Mouse (Mus musculus) megakaryocyte, adult 5-6 weeks (primary cell): Measurements from ENCODE around the gene Fam107b. TPM values are rescaled to one million over a fixed set of nuclear protein-coding genes. Genes with fewer than 3 reads are reported as not detected.

Source experiments
- ATAC-seq: 2 replicates; pipeline ENCODE4 v1.8.0; 2016; ENCODE audit warnings: mild to moderate bottlenecking, inconsistent platforms; ENCODE audit not compliant: poor library complexity, severe bottlenecking
- total RNA-seq, 2 experiments: library from RNA; stranded (forward) in 1 of 2; stranded (reverse) in 1 of 2; fragments of 153-499, 151-499 nt in 1 of 2; fragments of 221-1000, 200-1000 nt in 1 of 2; gene quantifications; 2 replicates each; pipeline versions ENCODE4 v1.2.3 to v1.2.4; 2015 to 2017

The Fam107b gene
- total RNA-seq, 2 experiments from 2014 or later: 805 to 930 TPM

GRCm38 (mm10) chr2:3731316-3732015 lies 161.2 kb downstream of the Fam107b start:
- ATAC-seq: peak; percentile 38; the same call in 1 of the 2 replicates

DNA sequence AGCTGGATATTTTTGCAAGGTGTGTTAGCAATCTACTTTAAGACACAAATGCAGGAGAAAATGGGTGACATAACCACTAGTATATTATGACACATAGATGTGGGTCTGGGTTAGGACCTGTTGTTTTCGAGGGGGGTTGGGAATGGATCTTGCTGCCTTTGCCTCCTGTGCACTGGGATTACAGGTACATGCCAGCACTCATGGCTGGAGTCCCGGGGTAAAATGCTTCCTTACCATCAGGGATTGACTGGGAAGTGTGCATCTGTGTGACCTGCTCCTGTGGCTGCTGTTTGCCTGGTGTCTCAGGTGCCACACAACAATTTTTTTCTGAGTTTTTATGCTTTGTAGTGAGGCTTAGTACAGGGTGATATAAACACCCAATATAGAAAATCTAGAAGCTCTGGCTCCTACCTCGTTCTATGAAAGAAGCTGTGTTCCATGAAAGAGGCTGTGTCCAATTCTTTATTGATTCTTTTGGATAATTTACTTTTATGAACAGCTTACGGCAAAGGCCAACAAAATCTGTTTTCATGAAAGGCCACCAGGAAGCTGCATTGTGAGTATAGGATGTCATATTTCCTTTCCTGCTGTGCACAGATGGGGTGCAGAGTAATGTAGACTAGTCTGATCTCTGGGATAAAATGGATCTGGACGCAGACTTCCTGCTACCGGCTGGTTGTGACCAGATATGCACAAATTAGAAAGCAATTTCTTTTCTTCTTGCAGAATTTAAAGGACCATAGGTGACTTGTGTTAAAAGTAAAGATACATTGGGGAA lies 167.8 kb downstream of the Fam107b start:
- ATAC-seq: no peak

DNA sequence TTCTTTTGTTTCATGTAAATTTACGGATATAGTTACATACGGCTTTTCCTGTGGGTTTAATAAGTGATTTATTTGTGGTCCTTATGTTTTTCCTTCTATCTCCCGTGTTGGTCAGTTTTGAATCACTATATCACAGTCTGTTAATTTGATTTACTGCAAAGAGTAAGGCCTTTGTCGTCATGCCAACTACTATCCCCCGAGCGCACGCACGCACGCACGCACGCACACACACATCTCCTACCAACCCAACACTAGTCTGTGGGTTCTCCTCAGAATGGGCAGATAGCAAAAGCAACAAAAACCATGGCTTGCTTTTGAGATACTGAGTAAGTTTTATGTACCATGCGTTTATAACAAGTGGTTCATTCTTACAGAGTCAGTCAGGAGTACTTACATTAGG lies 168.4 kb downstream of the Fam107b start:
- no peak for ATAC-seq

- ATAC-seq: no peak
These were observed 169.2 kb downstream of the Fam107b start for GRCm38 (mm10) chr2:3739351-3739961.

- ATAC-seq: peak; percentile 87
These were observed 170.0 kb downstream of the Fam107b start for GRCm38 (mm10) chr2:3740256-3740655.

- ATAC-seq: no peak
These were observed 170.4 kb downstream of the Fam107b start for GRCm38 (mm10) chr2:3740670-3741069.

DNA sequence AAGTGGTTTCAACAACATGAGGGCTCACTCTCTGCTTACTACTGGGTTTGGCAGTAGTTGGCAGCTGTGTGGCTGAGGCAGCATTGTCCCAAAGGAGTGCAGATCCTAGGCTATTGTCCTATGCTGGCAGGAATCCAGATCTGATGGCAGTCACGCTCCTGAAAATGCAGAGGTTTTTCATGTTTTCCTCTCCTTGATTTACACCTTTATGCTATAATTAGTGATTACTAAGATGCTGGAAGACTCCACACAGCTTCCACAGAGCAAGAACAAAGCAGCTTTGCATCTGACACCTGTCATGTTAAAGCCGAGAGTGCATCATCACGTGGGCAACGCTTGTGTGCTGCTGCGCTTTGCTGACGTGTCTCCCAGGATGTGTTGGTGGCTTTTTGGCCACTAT lies 172.2 kb downstream of the Fam107b start:
- no peak for ATAC-seq

DNA sequence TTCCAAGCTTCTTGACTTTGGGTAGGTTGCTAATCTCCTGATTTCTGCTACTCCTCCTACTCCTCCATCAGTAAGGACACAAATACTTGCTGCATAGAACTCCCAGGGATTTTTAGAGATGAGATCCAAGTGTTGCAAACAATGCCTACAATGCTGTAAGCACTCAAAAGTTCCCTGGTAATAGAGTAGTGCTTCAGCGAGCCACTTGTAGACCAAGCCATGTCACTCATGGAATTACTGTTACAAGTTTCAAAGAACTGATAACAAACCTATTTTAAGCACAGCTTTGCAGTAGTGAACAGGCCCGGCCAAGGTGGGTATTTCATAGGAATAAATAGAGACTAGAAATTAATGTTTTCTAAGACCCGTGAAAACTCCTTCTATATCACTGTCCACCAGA lies 174.8 kb downstream of the Fam107b start:
- ATAC-seq: no peak

- no peak for ATAC-seq
These were observed 175.8 kb downstream of the Fam107b start for GRCm38 (mm10) chr2:3745910-3746606.

- no peak for ATAC-seq
These were observed 178.6 kb downstream of the Fam107b start for GRCm38 (mm10) chr2:3748714-3749503.

GRCm38 (mm10) chr2:3749504-3750024 lies 179.3 kb downstream of the Fam107b start:
- peak; percentile 13; the same call in 1 of the 2 replicates for ATAC-seq

DNA sequence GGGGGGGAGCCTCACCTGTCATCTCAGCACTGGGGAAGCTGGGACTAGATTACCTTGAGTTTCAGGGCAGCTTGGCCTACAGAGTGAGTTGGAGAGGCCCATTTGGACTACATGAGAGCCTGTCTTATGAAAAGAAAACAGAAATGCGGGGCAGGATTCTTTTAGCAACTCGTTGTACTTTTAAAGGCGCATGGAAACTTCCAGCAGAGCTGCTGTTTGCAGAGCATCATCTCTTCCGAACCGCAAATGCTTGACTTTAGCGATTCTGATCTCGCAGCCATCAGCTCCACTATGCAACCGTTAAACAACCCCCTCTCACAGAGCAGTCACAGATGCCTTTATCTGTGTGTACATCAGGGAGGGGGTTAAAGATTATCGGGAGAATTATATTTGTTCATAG lies 179.8 kb downstream of the Fam107b start:
- no peak for ATAC-seq

DNA sequence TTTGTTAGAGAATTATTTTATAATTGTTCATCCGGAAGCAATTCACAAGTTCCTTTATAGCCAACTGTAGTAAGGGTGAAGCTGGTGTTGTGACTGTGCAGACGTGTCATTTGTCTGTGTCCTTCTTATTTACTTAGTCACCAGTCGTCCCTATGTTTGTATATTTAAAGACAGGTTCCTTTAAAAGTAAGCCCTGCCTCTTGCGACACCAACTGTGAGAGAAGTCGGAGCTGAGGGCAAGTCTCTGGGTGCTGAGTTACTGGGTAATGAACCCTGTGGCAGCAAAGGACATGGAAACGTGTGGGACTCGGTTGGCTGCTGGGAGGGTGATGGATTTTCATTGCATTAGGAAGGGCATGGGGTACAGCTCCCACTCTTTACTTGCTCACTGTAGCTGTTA lies 182.1 kb downstream of the Fam107b start:
- peak; percentile 74 for ATAC-seq

DNA sequence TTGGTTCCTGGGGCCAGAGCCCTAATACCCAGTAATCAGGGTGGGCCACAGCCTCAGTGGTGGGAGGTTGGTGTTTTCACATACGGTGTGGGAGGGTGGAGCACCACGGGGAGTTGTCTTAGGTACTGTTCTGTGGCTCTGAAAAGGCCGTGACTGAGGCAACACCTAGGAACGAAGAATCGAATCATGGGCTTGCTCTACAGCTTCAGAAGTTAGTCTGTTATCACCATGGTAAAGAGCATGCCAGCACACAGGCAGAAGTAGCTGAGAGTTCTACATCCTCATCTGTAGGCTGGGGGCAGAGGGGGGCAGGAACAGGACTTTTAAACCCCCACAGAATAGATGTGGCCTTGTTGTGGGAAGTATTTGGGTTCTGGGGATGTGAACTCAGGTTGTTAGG lies 182.6 kb downstream of the Fam107b start:
- no peak; the same call in 1 of the 2 replicates for ATAC-seq

GRCm38 (mm10) chr2:3753749-3754148 lies 183.5 kb downstream of the Fam107b start:
- peak; percentile 25; the same call in 1 of the 2 replicates for ATAC-seq

DNA sequence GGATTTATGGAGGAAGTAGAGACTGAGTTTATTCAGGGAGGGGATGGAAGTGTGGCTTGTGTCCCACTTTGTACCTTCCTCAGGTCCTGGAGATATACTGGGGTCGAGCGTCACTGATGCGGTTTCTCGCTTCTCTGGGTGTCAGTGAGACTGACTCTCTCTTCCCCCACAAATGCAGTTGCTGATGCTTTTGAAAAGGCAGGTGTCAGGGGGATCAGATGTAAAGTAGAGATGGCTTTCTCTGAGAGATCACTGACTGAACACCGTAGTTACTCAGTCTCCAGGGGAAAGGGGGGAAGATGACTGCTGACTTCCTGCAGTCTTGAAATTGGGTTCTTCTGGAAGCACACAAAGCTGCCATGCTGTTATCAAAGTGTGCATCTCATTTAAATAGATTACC lies 185.6 kb downstream of the Fam107b start:
- ATAC-seq: no peak

- no peak for ATAC-seq
These were observed 188.1 kb downstream of the Fam107b start for GRCm38 (mm10) chr2:3758406-3758805.

- peak; percentile 68 for ATAC-seq
These were observed 190.0 kb downstream of the Fam107b start for GRCm38 (mm10) chr2:3760234-3760836.

DNA sequence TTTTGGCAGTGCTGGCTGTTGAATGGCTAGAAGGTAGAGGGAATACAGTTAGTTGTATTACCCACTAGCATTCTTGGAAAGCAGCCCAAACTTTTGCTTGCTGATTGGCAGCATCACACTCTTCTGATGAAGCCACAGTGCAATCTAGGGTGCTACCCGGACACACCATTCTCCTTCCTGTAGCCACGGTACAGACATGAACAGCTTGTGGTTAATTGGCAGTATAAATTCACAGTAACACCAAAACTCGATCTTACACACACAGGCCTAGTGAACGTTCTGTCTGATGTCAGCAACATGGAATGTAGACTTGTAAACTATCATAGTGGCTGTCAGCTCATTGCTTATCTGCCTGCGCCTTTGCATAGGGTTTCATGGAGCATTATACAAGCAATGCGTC lies 193.8 kb downstream of the Fam107b start:
- no peak for ATAC-seq
